Mouse (Mus musculus) small intestine, adult 2 months (tissue): Measurements from ENCODE around the gene Cyp2t4. TPM values are rescaled to one million over a fixed set of nuclear protein-coding genes. Genes with fewer than 3 reads are reported as not detected.

Source experiments
- H3K27ac ChIP-seq: fragments of 200-500 bp; 2 replicates; pipeline ENCODE4 v1.5.1; 2012; ENCODE audit warnings: low read depth, low read length, control low read depth, inconsistent platforms; ENCODE audit not compliant: insufficient read depth
- H3K27me3 ChIP-seq: fragments of 200-500 bp; 2 replicates; pipeline ENCODE4 v1.6.1; 2012; ENCODE audit warnings: mild to moderate bottlenecking, moderate library complexity, low read length, inconsistent platforms; ENCODE audit not compliant: control insufficient read depth, insufficient read depth
- H3K36me3 ChIP-seq: fragments of 200-500 bp; 2 replicates; pipeline ENCODE4 v1.6.1; 2012; ENCODE audit warnings: mild to moderate bottlenecking, low read length, control low read depth, inconsistent platforms; ENCODE audit not compliant: control insufficient read depth, insufficient read depth
- H3K4me1 ChIP-seq: fragments of 200-500 bp; 2 replicates; pipeline ENCODE4 v1.6.1; 2012; ENCODE audit warnings: low read length, inconsistent platforms, mixed read lengths; ENCODE audit not compliant: control insufficient read depth, insufficient read depth, insufficient read length
- H3K4me3 ChIP-seq: fragments of 200-500 bp; 2 replicates; pipeline ENCODE4 v1.5.1; 2012; ENCODE audit warnings: low read depth, mild to moderate bottlenecking, control low read depth, inconsistent platforms, low read length, moderate library complexity
- CTCF ChIP-seq: fragments of 200-500 bp; IDR thresholded peaks from 2 replicates; pipeline ENCODE4 v1.5.1; 2012; ENCODE audit warnings: low read depth, mild to moderate bottlenecking, control low read depth, inconsistent platforms, low read length, moderate library complexity, mixed read lengths; ENCODE audit not compliant: insufficient replicate concordance, insufficient read length; ENCODE audit errors: extremely low read depth
- POLR2A ChIP-seq: fragments of 200-500 bp; IDR thresholded peaks from 2 replicates; pipeline ENCODE4 v1.6.1; 2012; ENCODE audit warnings: low read depth, mild to moderate bottlenecking, control low read depth, inconsistent platforms, low read length, moderate library complexity
- WGBS: fragments of 180-500 bp; shearing (Covaris S2); methylation state at CpG from one replicate; pipeline ENCODE4 v1.1.7; 2018; 5-methylcytosine and 5-hydroxymethylcytosine counted together
- polyA plus RNA-seq: library from polyadenylated mRNA; depleted of rRNA; stranded (reverse); fragments of >200 nt; gene quantifications from 2 replicates; pipeline ENCODE4 v1.2.3, GENCODE M21; 2012

Gene Cyp2t4
- polyA plus RNA-seq, 1 experiment = not detected

- no peak for TF ChIP-seq POLR2A
- no peak for TF ChIP-seq CTCF
- Histone ChIP-seq H3K36me3 (no peaks in the 10 kb centered on the region), H3K4me3 (no peak overlapping the region), H3K27ac (no peak overlapping the region), H3K27me3 (no peaks in the 10 kb centered on the region), H3K4me1 (peaks cover 4% of the 10 kb centered on the region)
- 19% methylated on average over 12 of the region's 12 CpGs for WGBS
Measured at GRCm38 (mm10) chr7:27133156-27133555, 20.4 kb upstream of the Cyp2t4 start.

- 43% methylated on average over 4 of the region's 4 CpGs for WGBS
- Histone ChIP-seq H3K4me1 (peaks cover 4% of the 10 kb centered on the region), H3K36me3 (no peaks in the 10 kb centered on the region), H3K27ac (no peak overlapping the region), H3K27me3 (no peaks in the 10 kb centered on the region), H3K4me3 (no peak overlapping the region)
- TF ChIP-seq CTCF = no peak
- no peak for TF ChIP-seq POLR2A
Measured at GRCm38 (mm10) chr7:27133757-27134156, 19.8 kb upstream of the Cyp2t4 start.

- WGBS = 55% methylated on average over 8 of the region's 8 CpGs
- Histone ChIP-seq H3K4me1 (peaks cover 4% of the 10 kb centered on the region), H3K27ac (no peak overlapping the region), H3K27me3 (no peaks in the 10 kb centered on the region), H3K36me3 (no peaks in the 10 kb centered on the region), H3K4me3 (no peak overlapping the region)
- TF ChIP-seq CTCF = no peak
- TF ChIP-seq POLR2A = no peak
Measured at GRCm38 (mm10) chr7:27136410-27136996, 17.0 kb upstream of the Cyp2t4 start.

- no peak overlapping the region for H3K27ac ChIP-seq
- H3K27me3 ChIP-seq = no peaks in the 10 kb centered on the region
- no peak for TF ChIP-seq CTCF
- TF ChIP-seq POLR2A = no peak
- peaks cover 24% of the 10 kb centered on the region for H3K36me3 ChIP-seq
- peaks cover 12% of the 10 kb centered on the region; the same call in 1 of the 2 replicates for H3K4me1 ChIP-seq
- no peak overlapping the region for H3K4me3 ChIP-seq
- 79% methylated on average over 13 of the region's 13 CpGs for WGBS
Measured at GRCm38 (mm10) chr7:27156005-27156404, 2.5 kb downstream of the Cyp2t4 start.

- peaks cover 24% of the 10 kb centered on the region for H3K36me3 ChIP-seq
- no peak overlapping the region for H3K27ac ChIP-seq
- no peaks in the 10 kb centered on the region for H3K27me3 ChIP-seq
- no peak overlapping the region for H3K4me3 ChIP-seq
- peaks cover 17% of the 10 kb centered on the region; the same call in 1 of the 2 replicates for H3K4me1 ChIP-seq
- TF ChIP-seq CTCF (no peak), POLR2A (no peak)
- 96% methylated on average over 9 of the region's 9 CpGs for WGBS
Measured at GRCm38 (mm10) chr7:27158171-27158570, 4.7 kb downstream of the Cyp2t4 start.

GRCm38 (mm10) chr7:27159256-27159655, 5.7 kb downstream of the Cyp2t4 start:
- 97% methylated on average over 6 of the region's 6 CpGs for WGBS
- no peak overlapping the region for H3K4me3 ChIP-seq
- peaks cover 18% of the 10 kb centered on the region for H3K4me1 ChIP-seq
- H3K36me3 ChIP-seq = peaks cover 24% of the 10 kb centered on the region
- H3K27ac ChIP-seq = no peak overlapping the region
- no peak for TF ChIP-seq CTCF
- no peak for TF ChIP-seq POLR2A
- H3K27me3 ChIP-seq = no peaks in the 10 kb centered on the region

GRCm38 (mm10) chr7:27159882-27160281, 6.4 kb downstream of the Cyp2t4 start:
- Histone ChIP-seq H3K36me3 (peaks cover 24% of the 10 kb centered on the region), H3K27me3 (no peaks in the 10 kb centered on the region), H3K4me3 (no peak overlapping the region), H3K27ac (0 out of 2 replicates have a peak overlapping the region, but pooled peaks have one; percentile 17), H3K4me1 (peaks cover 23% of the 10 kb centered on the region)
- no peak for TF ChIP-seq POLR2A
- peak; percentile 92 for TF ChIP-seq CTCF
- 7% methylated on average over 8 of the region's 8 CpGs for WGBS

- Histone ChIP-seq H3K4me3 (no peak overlapping the region), H3K36me3 (peaks cover 24% of the 10 kb centered on the region), H3K4me1 (peaks cover 32% of the 10 kb centered on the region), H3K27me3 (no peaks in the 10 kb centered on the region), H3K27ac (no peak overlapping the region)
- 76% methylated on average over 3 of the region's 3 CpGs for WGBS
- no peak for TF ChIP-seq CTCF
- TF ChIP-seq POLR2A = no peak
Measured at GRCm38 (mm10) chr7:27160921-27161320, 7.4 kb downstream of the Cyp2t4 start.
